Mouse (Mus musculus) ES-Bruce4 (cell line): Measurements from ENCODE around the gene Clps. TPM values are rescaled to one million over a fixed set of nuclear protein-coding genes. Genes with fewer than 3 reads are reported as not detected.

ENCODE experiments used
- H3K27ac ChIP-seq: 2 replicates; pipeline ENCODE4 v1.5.1; 2012; ENCODE audit warnings: low read length, inconsistent platforms; ENCODE audit not compliant: insufficient read depth
- H3K27me3 ChIP-seq: 2 replicates; pipeline ENCODE4 v1.6.1; 2012; ENCODE audit warnings: mild to moderate bottlenecking, low read length, inconsistent platforms; ENCODE audit not compliant: control insufficient read depth, poor library complexity, insufficient read depth, severe bottlenecking
- H3K36me3 ChIP-seq: 2 replicates; pipeline ENCODE4 v1.6.1; 2012; ENCODE audit warnings: inconsistent platforms, mild to moderate bottlenecking, low read length, moderate library complexity; ENCODE audit not compliant: control insufficient read depth, poor library complexity, insufficient read depth, severe bottlenecking
- H3K4me1 ChIP-seq: one replicate; pipeline ENCODE4 v1.8.1; 2011; ENCODE audit warnings: low read length; ENCODE audit not compliant: control insufficient read depth, insufficient read depth
- H3K4me3 ChIP-seq: 2 replicates; pipeline ENCODE4 v1.5.1; 2011; ENCODE audit warnings: low read depth, mild to moderate bottlenecking, low read length
- H3K9ac ChIP-seq: 2 replicates; pipeline ENCODE4 v1.6.1; 2012; ENCODE audit warnings: low read depth, mild to moderate bottlenecking, inconsistent platforms; ENCODE audit not compliant: poor library complexity, severe bottlenecking
- H3K9me3 ChIP-seq: replicated peaks from 2 replicates; pipeline ENCODE4 v1.6.1; 2012; ENCODE audit warnings: mild to moderate bottlenecking, low read length, inconsistent platforms; ENCODE audit not compliant: control insufficient read depth, poor library complexity, insufficient read depth, severe bottlenecking
- CTCF ChIP-seq: IDR thresholded peaks from one replicate; pipeline ENCODE4 v1.8.1; 2011; ENCODE audit warnings: low read depth, low read length
- EP300 ChIP-seq: IDR thresholded peaks from 2 replicates; pipeline ENCODE4 v1.6.1; 2011; ENCODE audit warnings: low read depth, low read length; ENCODE audit not compliant: insufficient read depth
- POLR2A ChIP-seq: IDR thresholded peaks from one replicate; pipeline ENCODE4 v1.8.1; 2011; ENCODE audit warnings: low read length; ENCODE audit not compliant: insufficient read depth
- polyA plus RNA-seq: library from polyadenylated mRNA; stranded (reverse); fragments of >200 nt; gene quantifications from 2 replicates; pipeline ENCODE4 v1.2.4, GENCODE M21; 2011; ENCODE audit warnings: low read depth; ENCODE audit not compliant: missing spikeins, insufficient read depth, insufficient read length

Clps gene
- polyA plus RNA-seq, 1 experiment, result not detected

DNA sequence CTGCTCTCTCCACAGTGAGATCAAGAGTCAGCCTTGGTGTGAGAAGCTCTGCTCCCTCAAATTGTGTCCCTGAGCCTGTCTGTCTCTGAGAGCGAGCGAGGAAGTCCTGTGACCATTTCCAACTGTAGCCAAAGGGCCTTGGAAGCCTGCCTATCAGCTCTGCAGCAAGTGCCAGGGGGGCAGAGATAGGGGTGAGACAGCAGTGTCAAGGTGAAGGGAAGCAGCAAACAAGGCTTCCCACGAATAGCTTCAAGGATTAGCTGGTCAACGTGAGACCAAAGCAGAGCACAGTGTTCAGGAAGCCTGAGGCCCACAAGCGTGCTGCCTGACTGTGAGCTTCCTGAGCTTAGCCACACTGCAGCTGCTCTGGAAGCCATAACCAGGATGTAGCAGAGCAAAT, 30.9 kb upstream of the Clps start:
- H3K27me3 ChIP-seq, result no peaks in the 10 kb centered on the region

GRCm38 (mm10) chr17:28590596-28590995, 30.0 kb upstream of the Clps start:
- no peak overlapping the region for H3K4me3 ChIP-seq
- peak overlapping the region; percentile 20; the same call in 1 of the 2 replicates for H3K27ac ChIP-seq
- H3K27me3 ChIP-seq, result no peaks in the 10 kb centered on the region
- H3K36me3 ChIP-seq, result peaks cover 38% of the 10 kb centered on the region
- H3K9ac ChIP-seq, result no peak overlapping the region
- H3K4me1 ChIP-seq, result peaks cover 18% of the 10 kb centered on the region
- TF ChIP-seq CTCF (no peak), EP300 (0 out of 2 replicates have a peak, but pooled peaks have one; percentile 37), POLR2A (no peak)
- no peaks in the 10 kb centered on the region for H3K9me3 ChIP-seq

More for the DNA sequence above, 30.9 kb upstream of the Clps start:
- no peak overlapping the region for H3K9ac ChIP-seq
- no peaks in the 10 kb centered on the region for H3K9me3 ChIP-seq
- peaks cover 42% of the 10 kb centered on the region for H3K36me3 ChIP-seq
- H3K27ac ChIP-seq, result no peak overlapping the region; the same call in 1 of the 2 replicates
- H3K4me3 ChIP-seq, result no peak overlapping the region
- H3K4me1 ChIP-seq, result peaks cover 18% of the 10 kb centered on the region
- TF ChIP-seq EP300, result no peak
- TF ChIP-seq CTCF, result no peak
- no peak for TF ChIP-seq POLR2A

DNA sequence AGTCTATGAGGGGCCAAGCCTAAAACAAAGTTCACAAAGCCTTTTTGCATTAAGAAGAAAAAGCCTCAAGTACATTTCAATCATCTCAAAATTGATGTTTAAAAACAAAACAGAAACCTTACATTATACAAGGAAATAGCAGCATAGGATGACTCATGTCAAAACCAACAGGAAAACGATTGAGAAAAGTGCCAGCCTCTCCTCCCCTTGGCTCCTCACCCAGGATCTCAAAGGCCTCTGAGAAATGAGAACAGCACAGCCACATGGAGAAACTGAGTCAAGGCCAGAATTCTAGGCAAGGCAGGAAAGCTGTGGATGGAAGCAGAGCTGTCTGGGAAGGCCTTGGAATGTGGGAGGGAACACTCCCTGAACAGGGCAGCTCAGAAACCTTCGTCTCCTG, 28.0 kb upstream of the Clps start:
- Histone ChIP-seq H3K27me3 (no peaks in the 10 kb centered on the region), H3K9me3 (no peaks in the 10 kb centered on the region), H3K4me1 (peaks cover 21% of the 10 kb centered on the region), H3K9ac (no peak overlapping the region), H3K27ac (0 out of 2 replicates have a peak overlapping the region, but pooled peaks have one; percentile 63), H3K4me3 (no peak overlapping the region), H3K36me3 (peaks cover 38% of the 10 kb centered on the region)
- TF ChIP-seq POLR2A (no peak), CTCF (no peak), EP300 (no peak)

DNA sequence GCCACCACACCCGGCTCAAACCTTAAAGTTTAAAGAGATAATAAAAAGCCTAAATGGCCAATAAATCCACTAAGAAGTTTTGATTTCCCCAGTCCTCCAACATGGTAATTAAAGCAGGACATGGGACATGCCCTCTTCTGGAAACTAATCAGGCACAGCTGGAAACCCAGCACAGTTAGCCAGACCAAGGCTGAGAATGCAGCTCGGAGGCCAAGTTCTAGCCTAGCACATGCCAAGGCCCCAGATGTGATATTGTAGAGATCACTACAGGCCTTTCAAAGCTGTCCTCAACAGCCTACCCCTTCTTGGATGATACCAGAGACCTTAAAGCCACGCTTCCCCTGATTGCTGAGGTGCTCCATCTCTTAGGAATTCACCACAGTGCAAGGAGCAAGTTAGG, 25.9 kb upstream of the Clps start:
- H3K9me3 ChIP-seq, result no peaks in the 10 kb centered on the region
- no peak overlapping the region for H3K4me3 ChIP-seq
- no peak for TF ChIP-seq CTCF
- TF ChIP-seq EP300, result no peak
- no peak for TF ChIP-seq POLR2A
- H3K27ac ChIP-seq, result no peak overlapping the region
- no peaks in the 10 kb centered on the region for H3K27me3 ChIP-seq
- H3K4me1 ChIP-seq, result peaks cover 10% of the 10 kb centered on the region
- H3K9ac ChIP-seq, result no peak overlapping the region
- H3K36me3 ChIP-seq, result peaks cover 20% of the 10 kb centered on the region

DNA sequence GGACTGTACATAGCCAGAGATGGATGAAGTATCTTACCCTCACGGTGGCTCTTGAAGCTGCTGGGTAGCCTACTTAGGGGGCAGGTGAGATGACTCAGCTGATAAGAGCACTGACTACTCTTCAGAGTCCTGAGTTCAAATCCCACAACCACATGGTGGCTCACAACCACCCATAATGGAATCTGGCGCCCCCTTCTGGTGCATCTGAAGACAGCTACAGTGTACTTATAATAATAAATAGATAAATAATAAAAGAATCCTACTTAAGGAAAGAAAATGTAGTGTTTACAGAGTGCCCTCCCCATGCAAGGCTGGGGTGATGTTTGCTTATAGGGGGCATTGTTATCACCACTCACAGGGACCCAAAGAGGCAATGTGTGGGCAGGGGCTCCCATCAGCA, 20.5 kb upstream of the Clps start:
- H3K9me3 ChIP-seq, result no peaks in the 10 kb centered on the region
- H3K27me3 ChIP-seq, result no peaks in the 10 kb centered on the region
- TF ChIP-seq POLR2A (no peak), EP300 (no peak), CTCF (no peak)
- peaks cover 4% of the 10 kb centered on the region for H3K4me1 ChIP-seq
- no peak overlapping the region for H3K4me3 ChIP-seq
- no peak overlapping the region for H3K27ac ChIP-seq
- H3K9ac ChIP-seq, result no peak overlapping the region
- no peaks in the 10 kb centered on the region for H3K36me3 ChIP-seq

DNA sequence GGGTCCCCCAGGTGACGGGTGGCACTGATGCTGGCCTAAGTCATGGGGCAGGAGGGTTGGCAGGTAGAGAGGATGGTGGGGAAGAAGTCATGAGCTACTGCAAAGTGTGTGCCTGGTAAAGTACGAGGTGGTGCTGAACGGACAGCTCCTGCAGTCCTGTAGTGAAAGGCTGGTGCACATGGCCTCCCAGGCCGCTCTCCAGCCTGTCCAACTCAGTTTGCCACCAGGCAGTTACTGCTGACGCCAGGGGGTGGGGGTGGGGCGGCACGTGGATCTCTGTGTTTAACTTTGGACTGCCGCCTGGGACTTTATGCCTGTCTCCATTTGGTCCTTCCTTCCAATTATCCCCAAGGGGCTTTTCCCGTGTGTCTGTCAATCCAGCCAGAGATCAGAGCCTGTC, 19.8 kb upstream of the Clps start:
- H3K9me3 ChIP-seq, result no peaks in the 10 kb centered on the region
- H3K4me1 ChIP-seq, result peaks cover 2% of the 10 kb centered on the region
- no peak overlapping the region for H3K4me3 ChIP-seq
- no peaks in the 10 kb centered on the region for H3K36me3 ChIP-seq
- H3K27me3 ChIP-seq, result no peaks in the 10 kb centered on the region
- peak; percentile 31; the same call in 1 of the 2 replicates for TF ChIP-seq EP300
- no peak for TF ChIP-seq CTCF
- no peak for TF ChIP-seq POLR2A
- H3K9ac ChIP-seq, result no peak overlapping the region
- no peak overlapping the region for H3K27ac ChIP-seq
